Mouse (Mus musculus): ENCODE measurements around the gene Adam12. TPM values are rescaled to one million over a fixed set of nuclear protein-coding genes. Genes with fewer than 3 reads are reported as not detected.

Adam12 gene
- polyA plus RNA-seq, 1 experiment from 2014 or later, result 8.8 TPM

- Histone ChIP-seq H3K36me3 (ENCODE audit: control insufficient read depth, insufficient read depth, low read length) (no peaks in the 10 kb centered on the region), H3K4me1 (ENCODE audit: control insufficient read depth, insufficient read depth, low read length) (0 out of 2 replicates have a peak, but pooled peaks cover 3% of the 10 kb centered on the region), H3K4me2 (no peak overlapping the region), H3K9me3 (replicated peaks; ENCODE audit: control insufficient read depth, low read length) (no peaks in the 10 kb centered on the region), H3K27ac (ENCODE audit: low read depth, low read length) (no peak overlapping the region), H3K27me3 (ENCODE audit: control insufficient read depth, insufficient read depth, low read length) (no peaks in the 10 kb centered on the region), H3K4me3 (ENCODE audit: low read depth, low read length) (no peak overlapping the region), H3K9ac (ENCODE audit: low read depth, low read length) (no peak overlapping the region)
- no peak for ATAC-seq (replicated peaks; ENCODE audit: insufficient number of reproducible peaks, low FRiP score, low TSS enrichment)
- WGBS (ENCODE audit: insufficient replicate concordance), result 38% methylated on average over 5 of the region's 5 CpGs
These were observed 261.5 kb downstream of the Adam12 start for GRCm38 (mm10) chr7:133970407-133970806.

GRCm38 (mm10) chr7:133967906-133968305 is 264.0 kb downstream of the Adam12 start:
- Histone ChIP-seq H3K27me3 (ENCODE audit: control insufficient read depth, insufficient read depth, low read length) (no peaks in the 10 kb centered on the region), H3K4me3 (ENCODE audit: low read depth, low read length) (no peak overlapping the region), H3K4me1 (ENCODE audit: control insufficient read depth, insufficient read depth, low read length) (peaks cover 8% of the 10 kb centered on the region), H3K4me2 (no peak overlapping the region), H3K36me3 (ENCODE audit: control insufficient read depth, insufficient read depth, low read length) (no peaks in the 10 kb centered on the region), H3K9me3 (replicated peaks; ENCODE audit: control insufficient read depth, low read length) (no peaks in the 10 kb centered on the region), H3K9ac (ENCODE audit: low read depth, low read length) (no peak overlapping the region), H3K27ac (ENCODE audit: low read depth, low read length) (no peak overlapping the region)
- no peak for ATAC-seq (replicated peaks; ENCODE audit: insufficient number of reproducible peaks, low FRiP score, low TSS enrichment)
- WGBS (ENCODE audit: insufficient replicate concordance), result 76% methylated on average over 5 of the region's 5 CpGs

GRCm38 (mm10) chr7:133963501-133963900 is 268.4 kb downstream of the Adam12 start:
- Histone ChIP-seq H3K27ac (ENCODE audit: low read depth, low read length) (0 out of 2 replicates have a peak overlapping the region, but pooled peaks have one; percentile 29), H3K36me3 (ENCODE audit: control insufficient read depth, insufficient read depth, low read length) (no peaks in the 10 kb centered on the region), H3K27me3 (ENCODE audit: control insufficient read depth, insufficient read depth, low read length) (no peaks in the 10 kb centered on the region), H3K4me2 (no peak overlapping the region), H3K9ac (ENCODE audit: low read depth, low read length) (no peak overlapping the region), H3K4me3 (ENCODE audit: low read depth, low read length) (no peak overlapping the region), H3K9me3 (replicated peaks; ENCODE audit: control insufficient read depth, low read length) (no peaks in the 10 kb centered on the region), H3K4me1 (ENCODE audit: control insufficient read depth, insufficient read depth, low read length) (peaks cover 14% of the 10 kb centered on the region)
- 28% methylated on average over 8 of the region's 8 CpGs for WGBS (ENCODE audit: insufficient replicate concordance)
- ATAC-seq (replicated peaks; ENCODE audit: insufficient number of reproducible peaks, low FRiP score, low TSS enrichment), result no peak

- no peak overlapping the region for H3K4me2 ChIP-seq
- WGBS (ENCODE audit: insufficient replicate concordance), result 46% methylated on average over 4 of the region's 4 CpGs
- ATAC-seq (replicated peaks; ENCODE audit: insufficient number of reproducible peaks, low FRiP score, low TSS enrichment), result no peak
- no peaks in the 10 kb centered on the region for H3K27me3 ChIP-seq (ENCODE audit: control insufficient read depth, insufficient read depth, low read length)
- H3K9me3 ChIP-seq (replicated peaks; ENCODE audit: control insufficient read depth, low read length), result no peaks in the 10 kb centered on the region
- H3K4me1 ChIP-seq (ENCODE audit: control insufficient read depth, insufficient read depth, low read length), result peaks cover 17% of the 10 kb centered on the region
- H3K4me3 ChIP-seq (ENCODE audit: low read depth, low read length), result no peak overlapping the region
- H3K9ac ChIP-seq (ENCODE audit: low read depth, low read length), result no peak overlapping the region
- H3K36me3 ChIP-seq (ENCODE audit: control insufficient read depth, insufficient read depth, low read length), result no peaks in the 10 kb centered on the region
- no peak overlapping the region for H3K27ac ChIP-seq (ENCODE audit: low read depth, low read length)
These were observed 272.7 kb downstream of the Adam12 start for GRCm38 (mm10) chr7:133959200-133959599.

- no peak overlapping the region for H3K9ac ChIP-seq (ENCODE audit: low read depth, low read length)
- no peak; the same call in 1 of the 2 replicates for ATAC-seq (replicated peaks; ENCODE audit: insufficient number of reproducible peaks, low FRiP score, low TSS enrichment)
- H3K27me3 ChIP-seq (ENCODE audit: control insufficient read depth, insufficient read depth, low read length), result no peaks in the 10 kb centered on the region
- no peak overlapping the region for H3K4me3 ChIP-seq (ENCODE audit: low read depth, low read length)
- H3K36me3 ChIP-seq (ENCODE audit: control insufficient read depth, insufficient read depth, low read length), result no peaks in the 10 kb centered on the region
- H3K27ac ChIP-seq (ENCODE audit: low read depth, low read length), result no peak overlapping the region
- 57% methylated on average over 2 of the region's 2 CpGs for WGBS (ENCODE audit: insufficient replicate concordance)
- no peaks in the 10 kb centered on the region for H3K9me3 ChIP-seq (replicated peaks; ENCODE audit: control insufficient read depth, low read length)
- no peak overlapping the region for H3K4me2 ChIP-seq
- H3K4me1 ChIP-seq (ENCODE audit: control insufficient read depth, insufficient read depth, low read length), result peaks cover 15% of the 10 kb centered on the region
These were observed 274.1 kb downstream of the Adam12 start for GRCm38 (mm10) chr7:133957873-133958272.

- ATAC-seq (replicated peaks; ENCODE audit: insufficient number of reproducible peaks, low FRiP score, low TSS enrichment), result no peak
- H3K9me3 ChIP-seq (replicated peaks; ENCODE audit: control insufficient read depth, low read length), result no peaks in the 10 kb centered on the region
- H3K4me3 ChIP-seq (ENCODE audit: low read depth, low read length), result no peak overlapping the region
- H3K4me2 ChIP-seq, result no peak overlapping the region
- H3K9ac ChIP-seq (ENCODE audit: low read depth, low read length), result no peak overlapping the region
- H3K36me3 ChIP-seq (ENCODE audit: control insufficient read depth, insufficient read depth, low read length), result no peaks in the 10 kb centered on the region
- WGBS (ENCODE audit: insufficient replicate concordance), result 47% methylated on average over 9 of the region's 9 CpGs
- peaks cover 21% of the 10 kb centered on the region for H3K4me1 ChIP-seq (ENCODE audit: control insufficient read depth, insufficient read depth, low read length)
- no peaks in the 10 kb centered on the region for H3K27me3 ChIP-seq (ENCODE audit: control insufficient read depth, insufficient read depth, low read length)
- no peak overlapping the region for H3K27ac ChIP-seq (ENCODE audit: low read depth, low read length)
These were observed 277.5 kb downstream of the Adam12 start for GRCm38 (mm10) chr7:133954111-133955091.

GRCm38 (mm10) chr7:133951777-133952545 is 280.0 kb downstream of the Adam12 start:
- Histone ChIP-seq H3K9me3 (replicated peaks; ENCODE audit: control insufficient read depth, low read length) (no peaks in the 10 kb centered on the region), H3K36me3 (ENCODE audit: control insufficient read depth, insufficient read depth, low read length) (no peaks in the 10 kb centered on the region), H3K4me1 (ENCODE audit: control insufficient read depth, insufficient read depth, low read length) (peaks cover 13% of the 10 kb centered on the region; the same call in 1 of the 2 replicates), H3K4me3 (ENCODE audit: low read depth, low read length) (no peak overlapping the region), H3K27ac (ENCODE audit: low read depth, low read length) (peak overlapping the region; percentile 70), H3K4me2 (no peak overlapping the region), H3K9ac (ENCODE audit: low read depth, low read length) (peak overlapping the region; percentile 3; the same call in 1 of the 2 replicates), H3K27me3 (ENCODE audit: control insufficient read depth, insufficient read depth, low read length) (no peaks in the 10 kb centered on the region)
- 50% methylated on average over 14 of the region's 14 CpGs for whole genome bisulfite sequencing (ENCODE audit: insufficient replicate concordance)
- ATAC-seq (replicated peaks; ENCODE audit: insufficient number of reproducible peaks, low FRiP score, low TSS enrichment), result peak; percentile 58; the same call in 1 of the 2 replicates

- Histone ChIP-seq H3K4me1 (ENCODE audit: control insufficient read depth, insufficient read depth, low read length) (peaks cover 7% of the 10 kb centered on the region; the same call in 1 of the 2 replicates), H3K27me3 (ENCODE audit: control insufficient read depth, insufficient read depth, low read length) (no peaks in the 10 kb centered on the region), H3K27ac (ENCODE audit: low read depth, low read length) (no peak overlapping the region), H3K9me3 (replicated peaks; ENCODE audit: control insufficient read depth, low read length) (no peaks in the 10 kb centered on the region), H3K36me3 (ENCODE audit: control insufficient read depth, insufficient read depth, low read length) (no peaks in the 10 kb centered on the region), H3K4me2 (no peak overlapping the region), H3K9ac (ENCODE audit: low read depth, low read length) (no peak overlapping the region), H3K4me3 (ENCODE audit: low read depth, low read length) (no peak overlapping the region)
- WGBS (ENCODE audit: insufficient replicate concordance), result 77% methylated on average over 2 of the region's 2 CpGs
- no peak for ATAC-seq (replicated peaks; ENCODE audit: insufficient number of reproducible peaks, low FRiP score, low TSS enrichment)
These were observed 284.6 kb downstream of the Adam12 start for GRCm38 (mm10) chr7:133947360-133947759.
